Mouse (Mus musculus) thymus, postnatal 36 days (tissue): ENCODE measurements around the gene Lrp3.
"Not testable (repeated sequence)": the region's sequence is repeated elsewhere in the genome, so short reads cannot be mapped to it uniquely, and the experiment has no call there.

Experiments used
- DNase-seq, 2 experiments: peaks; one replicate each; pipeline ENCODE4 v3.0.0; 2022; ENCODE audit warnings: mixed read lengths in 2 of 2

Gene Lrp3

DNA sequence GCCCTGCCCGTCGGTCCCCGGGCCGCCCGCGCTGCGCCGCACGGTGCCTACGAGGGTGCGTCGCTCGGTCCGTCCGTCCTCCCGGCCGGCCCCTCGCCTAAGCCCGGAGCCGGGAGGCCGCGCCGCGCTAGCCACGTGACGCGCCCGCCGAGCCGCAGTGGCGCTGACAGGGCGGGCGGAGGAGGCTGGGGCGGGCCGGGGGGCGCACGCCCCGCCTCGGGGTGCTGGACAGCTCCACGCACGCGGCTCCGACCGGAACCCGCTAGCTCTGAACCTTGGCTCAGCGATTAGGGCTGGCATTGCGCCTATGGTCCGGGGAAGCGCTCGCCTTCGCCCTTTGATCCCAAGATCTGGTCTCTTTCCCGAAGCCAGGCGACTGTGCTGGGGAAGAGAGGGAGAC lies at the start of gene Lrp3:
Gene Lrp3, minus strand, starts transcription at position 274 of the 400 bp plus-strand sequence.
- DNase-seq = no peak

DNA sequence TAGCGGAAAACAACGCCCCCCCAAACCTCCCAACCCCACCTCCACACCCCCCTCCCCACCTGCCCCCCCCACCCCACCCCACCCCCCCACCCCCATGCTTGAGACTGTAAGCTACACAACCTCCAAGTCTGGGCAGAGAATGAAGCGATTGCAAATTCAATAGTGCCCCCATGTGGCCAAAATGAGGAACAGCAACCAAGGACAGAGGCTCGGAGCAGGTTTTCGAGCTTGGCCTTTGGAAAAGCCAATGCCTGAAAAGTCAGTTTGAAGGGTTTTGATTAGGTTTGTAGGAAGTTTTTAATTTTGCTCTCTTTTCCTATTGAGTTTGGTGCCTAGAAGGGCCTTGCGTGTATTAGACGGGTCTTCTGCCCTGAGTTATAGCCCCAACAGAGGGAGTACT lies 49.4 kb upstream of the Lrp3 start:
- DNase-seq = peak; percentile 27 to 29

DNA sequence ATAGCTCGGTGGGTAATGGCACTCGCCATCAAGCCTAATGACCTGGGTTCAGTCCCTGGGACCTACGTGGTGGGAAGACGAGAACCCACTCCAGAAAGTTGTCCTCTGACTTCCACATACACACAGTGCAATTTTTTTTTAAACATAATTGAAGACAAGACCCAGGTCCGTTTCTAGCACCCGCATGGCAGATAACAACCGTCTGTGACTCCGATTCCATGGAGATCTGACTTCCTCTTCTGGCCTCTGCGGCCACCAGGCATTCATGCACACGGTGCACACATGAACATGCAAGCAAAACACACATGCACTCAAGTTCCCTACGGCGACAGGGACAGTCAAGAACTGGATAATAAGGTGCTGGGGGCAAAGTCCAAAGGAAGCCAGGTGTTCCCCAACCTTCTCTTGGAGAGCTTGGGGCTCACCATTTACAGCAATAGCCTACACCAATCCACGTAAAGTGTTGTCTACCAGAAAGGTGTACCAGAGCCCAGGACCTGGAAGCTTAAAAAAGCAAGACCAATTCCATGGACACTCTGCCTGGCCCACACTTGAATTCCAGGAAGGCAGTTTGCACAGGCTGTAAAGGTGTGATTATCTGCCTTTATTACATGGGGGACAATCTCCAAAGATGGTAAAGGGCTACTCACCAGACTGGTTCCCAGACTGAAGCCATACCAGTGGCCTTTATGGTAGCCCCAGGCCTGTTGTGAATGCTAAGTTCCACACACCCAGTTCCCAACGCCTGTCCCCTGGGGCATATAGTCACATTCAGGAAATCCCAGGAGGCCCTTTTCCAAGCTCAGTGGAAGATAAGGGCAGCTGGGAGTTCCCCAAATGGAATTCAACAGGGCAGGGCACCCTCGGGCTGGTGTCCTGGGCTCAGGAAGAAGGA lies 48.5 kb upstream of the Lrp3 start:
- no peak for DNase-seq

DNA sequence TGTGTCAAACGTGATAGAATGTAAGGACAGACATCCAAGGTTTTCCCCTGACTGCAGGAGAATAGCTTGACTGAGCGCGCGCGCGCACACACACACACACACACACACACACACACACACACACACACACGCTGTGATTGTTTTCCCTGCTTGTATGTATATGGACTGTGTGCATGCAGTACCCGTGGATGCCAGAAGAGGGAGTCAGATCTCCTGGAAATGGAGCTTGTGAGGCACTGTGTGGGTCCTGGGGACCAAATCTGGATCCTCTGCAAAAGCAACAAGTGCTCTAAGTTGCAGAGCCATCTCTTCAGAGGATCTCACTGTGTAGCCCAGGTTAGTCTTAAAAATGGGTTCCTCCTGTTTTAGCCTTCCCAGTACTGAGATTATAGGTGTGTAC lies 44.1 kb upstream of the Lrp3 start:
- no peak for DNase-seq

DNA sequence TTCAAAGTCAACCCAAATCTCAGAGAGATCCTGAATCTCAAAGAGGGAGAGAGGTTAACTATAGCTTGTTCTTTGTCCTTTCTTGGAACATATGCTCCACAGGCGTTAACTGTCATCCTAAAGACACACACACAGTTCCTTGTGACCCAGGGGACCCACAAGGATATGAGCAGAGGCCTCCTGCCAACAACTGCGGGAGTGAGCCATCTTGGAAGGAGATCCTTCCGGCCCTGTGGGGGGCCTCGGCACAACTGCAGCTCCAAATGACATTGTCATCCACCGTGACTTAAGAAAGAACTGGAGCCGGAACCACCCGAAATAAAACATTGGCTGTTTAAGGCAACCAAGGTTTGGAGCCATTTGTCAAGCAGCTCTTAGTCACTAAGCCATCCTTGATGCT lies 43.0 kb upstream of the Lrp3 start:
- DNase-seq = no peak

DNA sequence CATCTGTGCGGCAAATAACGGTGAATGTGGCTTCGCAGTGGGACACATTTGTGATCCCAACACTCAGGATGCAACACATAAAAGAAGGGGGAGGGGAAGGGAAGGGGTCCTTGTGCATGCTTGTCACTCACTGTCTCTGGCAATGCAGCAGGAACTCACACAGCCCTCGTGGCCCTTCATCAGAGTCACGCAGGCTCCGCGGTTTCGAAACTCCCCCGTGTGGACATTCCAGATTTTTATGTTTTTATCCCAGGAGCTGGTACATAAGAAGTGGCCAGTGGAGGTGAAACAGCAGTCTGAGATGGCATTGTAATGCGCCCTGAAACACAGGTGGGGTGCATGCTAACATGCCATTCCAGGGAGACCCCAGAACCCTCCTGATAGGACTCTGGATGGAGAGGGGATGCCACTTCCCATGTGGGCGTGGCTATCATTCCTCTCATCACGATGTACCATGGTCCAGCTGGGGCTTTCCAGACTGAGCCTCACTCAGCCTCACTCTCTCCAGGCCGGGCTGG lies 36.8 kb upstream of the Lrp3 start:
- DNase-seq = no peak

DNA sequence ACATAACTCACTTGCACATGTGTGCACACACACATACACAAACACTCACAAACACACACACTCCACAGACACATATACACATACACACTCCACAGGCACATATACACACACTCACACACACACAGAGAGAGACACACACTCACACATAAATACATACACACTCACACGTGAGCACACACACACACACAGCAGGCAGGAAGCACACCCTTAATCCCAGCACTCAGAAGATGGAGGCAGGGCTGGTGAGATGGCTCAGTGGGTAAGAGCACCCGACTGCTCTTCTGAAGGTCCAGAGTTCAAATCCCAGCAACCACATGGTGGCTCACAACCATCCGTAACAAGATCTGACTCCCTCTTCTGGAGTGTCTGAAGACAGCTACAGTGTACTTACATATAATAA lies 22.6 kb upstream of the Lrp3 start:
- not testable (repeated sequence) for DNase-seq

DNA sequence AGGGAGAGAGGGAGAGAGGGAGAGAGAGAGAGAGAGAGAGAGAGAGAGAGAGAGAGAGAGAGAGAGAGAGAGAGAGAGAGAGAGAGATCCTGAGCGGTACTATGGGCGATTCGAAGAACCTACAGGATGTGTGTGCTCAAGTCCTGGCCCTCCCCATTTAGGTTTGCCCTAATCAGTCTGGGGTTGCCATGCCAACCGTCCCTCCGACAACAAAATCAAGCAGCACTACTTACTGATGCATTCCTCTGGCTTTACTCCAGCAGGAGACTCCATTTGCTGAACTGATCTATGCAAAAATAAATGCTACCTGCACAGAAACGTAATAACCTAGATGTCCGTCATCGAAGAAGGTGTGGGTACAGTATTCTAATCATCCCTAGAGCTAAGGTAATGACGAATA lies 20.0 kb upstream of the Lrp3 start:
- peak; percentile 8 to 35 for DNase-seq

DNA sequence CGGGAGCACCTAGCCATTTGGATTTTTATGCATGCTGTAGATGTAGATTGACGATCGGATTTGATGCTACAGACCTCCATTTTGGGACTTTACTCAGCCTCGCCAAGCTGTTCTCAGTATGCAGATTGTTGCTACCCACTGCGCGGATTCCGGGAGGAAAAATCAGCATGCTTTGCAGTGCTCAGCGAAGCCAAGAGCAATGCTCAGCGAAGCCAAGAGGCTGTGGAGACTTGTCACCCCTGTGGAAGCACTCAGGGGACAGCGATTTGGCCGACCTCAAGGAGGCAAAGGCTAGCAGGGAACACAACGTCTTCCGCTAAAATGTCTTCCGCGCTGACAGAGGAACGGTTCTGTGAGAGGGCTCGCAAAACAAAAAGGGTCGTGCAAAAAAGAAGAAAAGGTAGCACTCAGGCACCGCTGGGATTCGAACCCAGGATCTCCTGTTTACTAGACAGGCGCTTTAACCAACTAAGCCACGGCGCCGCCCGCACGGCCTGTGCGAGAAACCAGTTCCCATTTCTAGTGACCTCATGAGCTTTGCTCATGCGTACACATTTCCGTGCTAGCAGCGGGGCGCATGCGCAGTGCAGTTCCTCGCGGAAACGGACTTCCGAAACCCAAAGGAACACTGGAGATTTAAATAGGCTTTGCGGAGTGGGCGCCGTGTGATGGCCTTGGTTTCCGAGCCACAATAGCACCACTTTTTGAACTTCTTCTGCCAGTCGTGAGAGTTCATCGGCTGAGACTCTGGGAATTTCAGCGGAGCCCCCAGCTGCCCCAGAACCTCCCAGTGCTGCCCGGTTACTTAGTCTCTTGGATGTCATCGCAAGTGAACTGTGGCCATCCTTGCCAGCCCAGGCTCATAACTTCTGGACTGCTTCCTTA lies 19.3 kb upstream of the Lrp3 start:
- DNase-seq = peak; percentile 94 to 95

DNA sequence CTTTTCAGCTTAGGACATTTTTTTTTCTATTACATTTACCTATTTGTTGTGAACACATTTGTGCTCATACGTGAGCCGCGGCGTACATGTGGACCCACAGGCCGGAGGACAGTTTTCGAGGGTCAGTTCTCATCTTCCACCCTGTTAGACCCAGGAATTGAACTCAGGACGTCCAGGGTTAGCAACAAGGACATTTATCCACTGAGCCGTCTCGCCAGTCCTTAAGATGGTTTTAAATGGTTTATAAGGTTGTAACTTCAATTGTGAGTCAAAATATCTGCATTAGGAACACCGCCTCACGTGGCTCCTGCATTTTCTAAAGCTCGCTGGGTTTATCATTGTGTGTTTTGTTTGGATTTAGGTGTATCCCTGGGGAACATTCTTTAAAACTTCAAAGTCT lies 18.6 kb upstream of the Lrp3 start:
- DNase-seq = no peak

DNA sequence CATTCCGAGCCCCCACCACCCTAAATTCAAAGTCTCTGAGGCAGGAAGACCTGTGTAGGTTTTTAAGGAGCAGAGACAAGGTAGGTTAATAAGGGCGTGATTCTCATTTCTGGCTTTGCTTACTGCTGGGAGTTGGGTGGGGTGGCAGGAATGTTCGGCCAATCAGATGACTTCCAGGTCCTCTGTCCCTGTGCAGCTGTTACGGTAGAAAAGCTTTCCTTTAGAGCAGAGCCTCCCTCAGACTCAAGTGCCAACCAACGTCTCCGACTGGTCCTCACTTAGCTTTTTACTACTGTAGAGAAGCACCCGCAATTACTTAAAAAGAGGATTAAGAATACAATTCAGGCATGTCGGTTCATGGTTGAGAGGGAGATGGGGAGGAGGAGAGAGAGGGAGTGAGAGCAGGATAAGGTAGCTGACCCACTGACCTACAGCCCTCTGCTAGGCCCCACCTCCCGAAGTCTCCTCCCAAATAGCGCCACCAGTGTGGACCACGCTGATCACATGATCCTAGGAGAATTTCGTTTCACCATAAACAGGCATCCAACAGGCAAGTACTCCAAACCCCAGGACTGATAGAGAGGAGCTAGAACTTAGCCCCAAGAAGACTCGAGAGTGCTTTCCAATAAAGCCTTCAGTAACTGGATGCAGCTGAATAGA lies 17.6 kb upstream of the Lrp3 start:
- no peak for DNase-seq

DNA sequence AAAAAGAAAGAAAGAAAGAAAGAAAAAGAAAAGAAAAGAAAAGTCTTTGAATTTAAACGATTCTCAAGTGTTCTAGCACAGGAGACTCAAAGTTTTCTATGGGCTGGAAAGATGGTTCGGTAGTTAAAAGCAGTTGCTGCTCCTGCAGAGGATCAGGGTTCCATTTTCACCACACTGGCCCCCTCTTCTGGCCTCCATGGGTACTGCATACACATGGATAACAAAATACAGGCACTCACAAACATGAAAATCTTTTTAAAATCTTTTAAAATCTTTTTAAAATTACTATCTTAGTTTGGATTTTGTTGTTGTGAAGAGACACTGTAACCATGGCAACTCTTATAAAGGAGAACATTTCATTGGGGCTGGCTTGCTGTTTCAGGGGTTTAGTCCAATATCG lies 15.0 kb upstream of the Lrp3 start:
- DNase-seq = no peak

DNA sequence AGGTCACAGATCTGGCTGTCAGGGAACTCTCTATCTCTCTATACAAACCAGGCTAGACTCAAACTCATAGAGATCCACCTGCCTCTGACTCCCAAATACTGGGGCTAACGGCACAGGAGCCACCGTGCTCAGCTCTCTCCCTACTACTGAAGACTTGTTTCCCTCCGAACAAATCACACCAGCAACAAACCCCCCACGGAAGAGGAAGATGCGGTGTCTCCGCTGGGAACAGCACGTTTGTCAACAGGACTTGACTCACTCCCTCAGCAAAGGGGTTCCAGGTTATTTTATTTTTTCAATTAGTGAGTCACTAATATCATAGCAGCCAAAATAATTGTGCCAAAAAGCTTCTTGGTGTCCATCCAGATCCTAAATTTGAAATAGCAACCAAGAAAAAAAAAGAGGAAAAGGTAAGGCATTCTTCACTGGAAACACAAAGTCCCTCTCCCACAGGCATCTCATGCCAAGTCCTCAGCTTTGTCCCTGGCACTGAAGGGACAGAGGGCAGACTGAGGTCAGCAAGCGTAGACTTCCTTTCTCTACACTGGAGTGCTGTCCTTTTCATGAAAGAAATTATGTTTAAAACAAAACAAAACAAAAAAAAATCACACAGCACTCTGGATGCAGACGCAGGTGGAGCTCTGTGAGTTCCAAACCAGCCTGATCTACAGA lies 5.5 kb upstream of the Lrp3 start:
- no peak for DNase-seq

DNA sequence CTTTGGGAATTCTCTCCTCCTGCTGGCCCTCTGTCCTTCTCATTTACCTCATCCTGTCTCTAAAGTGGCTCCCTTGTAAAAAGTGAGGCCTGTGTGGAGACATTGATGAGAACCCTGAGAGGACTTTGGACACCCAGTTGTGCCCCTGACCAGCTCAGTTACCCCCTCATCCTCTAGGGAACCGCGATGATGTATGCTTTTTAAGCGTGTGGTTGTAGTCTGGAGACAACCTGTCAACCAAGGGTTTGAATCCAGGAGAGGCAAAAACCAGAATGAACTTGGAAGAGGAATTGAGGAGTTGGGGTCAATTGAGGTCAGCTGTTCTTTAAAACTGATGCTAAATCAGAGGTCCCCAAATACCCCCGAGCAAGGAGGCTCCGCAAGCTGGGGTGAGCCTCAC lies 433 bp upstream of the Lrp3 start:
- DNase-seq = no peak

DNA sequence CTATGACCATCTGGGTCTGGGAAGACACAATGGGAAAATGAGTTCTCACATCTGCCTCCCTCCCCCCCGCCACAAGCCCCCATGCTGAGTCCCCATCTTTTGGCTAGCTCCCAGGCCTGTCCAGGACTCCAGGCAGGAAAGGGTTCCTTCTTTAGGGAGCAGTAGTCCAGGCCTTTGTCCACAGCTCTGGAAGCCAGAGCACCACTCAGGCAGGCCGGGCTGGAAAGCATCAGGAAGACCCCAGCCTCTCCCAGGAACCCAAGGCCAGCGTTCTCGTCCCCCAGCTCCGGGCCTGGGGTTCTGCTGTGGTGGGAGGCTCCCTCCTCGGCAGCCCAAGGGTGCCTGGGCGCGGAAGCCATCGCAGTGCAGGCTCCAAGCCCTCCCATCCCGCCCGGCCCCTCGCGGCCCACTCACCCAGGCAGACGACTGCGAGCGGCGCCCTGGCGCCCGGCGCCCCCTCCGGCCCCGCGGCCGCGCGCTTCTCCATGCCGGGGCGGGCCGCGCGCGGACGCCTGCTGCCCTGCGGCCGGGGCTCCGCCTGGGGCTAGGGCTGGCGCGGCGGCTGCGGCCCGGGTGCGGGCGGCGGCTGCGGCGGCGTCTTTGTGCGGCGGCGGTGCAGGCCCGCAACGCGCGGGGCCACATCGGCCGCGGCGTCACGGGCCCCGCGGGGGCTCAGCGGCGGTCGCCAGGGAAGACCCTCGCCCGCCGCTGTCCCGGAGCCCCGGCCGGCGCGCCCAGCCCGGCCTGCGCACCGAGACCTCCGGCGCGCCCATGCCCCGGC lies 666 bp downstream of the Lrp3 start:
- DNase-seq = no peak

DNA sequence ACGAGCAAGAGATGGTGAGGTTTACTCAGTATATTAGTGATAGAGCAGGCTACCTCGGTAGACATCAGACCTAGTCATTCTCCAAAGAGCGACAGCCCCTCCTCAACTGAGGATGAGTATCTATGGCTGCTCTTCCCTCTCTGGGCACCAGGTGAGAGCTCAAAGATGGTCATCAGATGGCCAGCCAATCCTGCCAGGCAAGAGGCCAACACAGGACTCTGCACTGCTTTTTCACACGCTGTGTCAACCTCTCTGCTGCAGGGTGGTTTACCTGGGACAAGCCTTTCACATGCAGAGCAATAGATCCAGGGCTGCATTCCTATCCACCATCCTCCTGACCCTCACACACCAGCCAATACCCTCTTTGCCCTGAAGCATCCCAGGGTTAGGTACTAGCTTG lies 3.5 kb downstream of the Lrp3 start:
- no peak for DNase-seq

DNA sequence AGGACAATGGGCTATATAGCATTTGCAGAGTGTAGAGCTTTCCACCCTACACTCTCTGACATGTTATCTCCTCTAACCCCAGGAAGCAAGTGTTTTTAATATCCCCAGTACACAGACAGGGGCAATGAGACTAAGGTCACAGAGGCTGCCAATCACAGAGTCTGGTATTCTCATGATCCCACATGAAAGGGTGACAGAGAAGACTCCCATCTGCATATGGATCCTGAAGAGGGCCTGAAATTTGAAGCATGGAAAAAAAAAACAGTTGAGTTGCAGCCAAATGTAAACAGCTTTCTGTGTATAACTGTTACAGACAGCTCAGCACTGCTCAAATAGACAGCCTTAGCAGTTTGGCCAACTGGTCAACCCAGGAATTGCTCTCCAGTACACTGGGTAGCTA lies 15.5 kb downstream of the Lrp3 start:
- DNase-seq = no peak

DNA sequence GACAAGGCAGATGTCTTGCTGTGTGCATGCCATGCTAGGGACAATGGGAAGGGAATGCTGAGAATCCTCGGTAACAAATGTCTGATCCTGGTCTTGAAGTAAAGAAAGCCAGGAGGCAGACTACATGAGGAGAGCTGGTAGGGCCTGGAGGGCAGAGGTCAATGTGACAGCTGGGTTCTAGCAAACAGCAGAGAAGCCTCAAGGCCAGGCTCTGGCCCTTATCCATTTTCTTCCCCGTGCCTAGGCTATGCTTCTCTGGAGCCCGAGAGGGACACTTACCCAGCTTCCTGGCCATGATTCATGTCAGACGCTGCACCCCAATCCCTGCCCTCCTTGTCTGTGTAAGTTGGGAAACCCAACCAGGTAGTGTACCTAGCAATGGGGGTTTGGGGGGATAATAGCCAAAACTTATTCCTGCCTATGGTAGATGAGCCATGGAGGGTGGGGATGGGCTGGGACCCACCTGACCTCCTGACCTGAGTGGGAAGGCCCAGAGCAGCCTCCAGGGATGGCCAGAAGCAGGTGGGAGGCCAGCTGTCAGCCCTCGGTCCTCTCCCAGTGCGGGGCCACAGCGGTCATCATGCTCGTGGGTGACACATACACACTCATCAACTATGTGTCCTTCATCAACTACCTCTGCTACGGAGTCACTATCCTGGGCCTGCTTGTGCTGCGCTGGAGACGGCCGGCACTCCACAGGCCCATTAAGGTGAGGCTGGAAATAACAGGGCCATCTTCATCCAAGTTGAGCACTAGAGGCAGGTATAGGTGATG lies 16.1 kb downstream of the Lrp3 start:
- DNase-seq = no peak

DNA sequence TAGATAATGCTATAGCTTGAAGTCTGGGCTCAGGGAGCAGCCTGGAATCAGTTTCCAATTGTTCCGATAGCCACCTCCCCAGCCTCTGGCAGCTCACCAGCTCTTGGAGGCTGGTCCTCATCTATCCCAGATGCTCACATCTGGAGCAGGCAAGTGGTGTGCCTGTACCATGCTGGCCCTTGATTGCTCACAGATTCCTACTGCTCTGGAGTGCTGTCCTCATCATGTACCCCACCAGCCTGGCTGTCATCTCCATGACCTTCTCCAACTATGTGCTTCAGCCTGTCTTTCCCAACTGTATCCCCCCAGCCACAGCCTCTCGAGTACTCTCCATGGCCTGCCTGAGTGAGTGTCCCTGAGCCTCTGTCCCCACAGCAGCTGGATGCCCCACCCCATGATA lies 18.3 kb downstream of the Lrp3 start:
- no peak for DNase-seq

DNA sequence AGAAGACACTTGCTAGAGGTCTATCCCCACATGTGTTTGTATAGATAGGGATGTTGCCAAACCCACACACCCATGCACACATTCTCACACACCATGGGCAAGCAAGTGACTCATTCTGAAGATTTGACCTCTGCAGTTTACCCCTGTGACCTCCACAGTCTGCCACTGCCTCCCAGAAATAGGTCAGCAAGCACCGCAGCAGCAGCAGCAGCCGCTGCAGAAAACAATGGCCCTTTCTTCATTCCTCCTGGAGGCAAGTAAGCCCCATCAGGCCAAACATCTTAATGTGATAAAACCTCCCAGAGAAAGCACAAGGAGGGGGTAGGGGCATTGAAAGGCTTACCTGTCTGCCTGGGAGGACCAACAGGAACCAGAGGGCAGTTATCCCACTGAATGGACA lies 24.0 kb downstream of the Lrp3 start:
- no peak for DNase-seq

DNA sequence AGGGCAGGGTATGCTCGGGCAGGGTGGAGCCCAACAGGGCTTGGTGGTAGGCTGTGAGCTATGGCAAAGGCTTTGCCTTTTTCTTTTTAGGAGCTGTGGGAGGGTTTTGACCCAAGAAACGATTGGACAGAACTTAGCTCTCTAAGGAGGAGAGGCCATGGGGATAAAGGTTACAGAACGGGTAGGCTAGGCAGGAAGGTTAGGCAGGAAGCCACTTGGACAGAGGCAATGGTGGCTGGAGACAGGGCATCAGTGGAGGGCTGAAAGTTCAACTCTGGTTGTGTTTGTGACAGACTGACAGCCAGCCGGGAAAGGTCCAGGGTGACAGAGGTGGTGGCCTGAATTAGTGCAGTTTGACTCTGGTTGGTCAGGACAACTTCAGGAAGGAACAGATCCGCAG lies 25.6 kb downstream of the Lrp3 start:
- DNase-seq = no peak
